9 mouse cellular contexts compared by ENCODE assay signal in the genomic region with DNA sequence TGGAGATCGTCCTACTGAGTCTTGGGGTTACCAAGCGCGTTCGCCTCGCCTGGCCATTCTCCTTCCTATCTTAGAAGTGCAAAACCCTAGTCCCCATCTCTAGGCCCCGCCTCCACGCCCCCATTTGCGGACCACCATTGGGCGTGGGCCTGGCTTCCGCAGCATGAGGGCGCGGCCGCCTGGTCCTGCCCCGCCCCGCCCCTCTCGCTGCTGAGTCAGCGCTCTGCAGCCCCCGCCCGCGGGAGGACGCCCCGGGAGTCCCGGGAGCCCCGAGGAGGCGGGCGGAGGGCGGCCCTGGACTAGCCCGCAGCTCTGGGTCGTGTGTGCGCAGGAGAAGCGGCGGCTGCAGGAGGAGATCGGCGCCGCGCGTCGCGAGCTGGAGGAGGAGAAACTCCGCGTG. TPM values are rescaled to one million over a fixed set of nuclear protein-coding genes. Genes with fewer than 3 reads are reported as not detected.
A peak's percentile ranks its signal among the peaks of the same experiment; 100 is the strongest.
DNase-seq lines count a peak whose midpoint lies in the region; ATAC-seq and TF ChIP-seq lines count a peak whose summit lies in the region.
"Had no signal": no experiment of that assay in that cellular context is flagged by ENCODE, and none has a peak within 500 bp of the region (broad histone marks: within the 10 kb centered on the region; RNA-seq: fewer than 3 reads in every experiment).

No protein-coding gene starts in this region.

- H3K36me3 ChIP-seq in liver, embryonic 13.5 days, result no peaks in the 10 kb centered on the region

- no peak overlapping the region for H3K9ac ChIP-seq in liver, embryonic 13.5 days

- TF ChIP-seq POLR2A in olfactory bulb, adult 2 months (IDR thresholded peaks at IDR 0.05; ENCODE audit: insufficient read depth, low read depth, low read length), result no peak

- intact Hi-C loops in heart, postnatal 14 days (cut with DNase I), result no loop called here

- peak overlapping the region; percentile 62 for H3K4me2 ChIP-seq in liver, embryonic 13.5 days

- peak; percentile 40; the same call in 1 of the 2 replicates for ATAC-seq in liver, embryonic 13.5 days (ENCODE audit: low read depth)

- WGBS in liver, embryonic 13.5 days (ENCODE audit: insufficient replicate concordance), result under 1% methylated on average over 41 of the region's 41 CpGs
- WGBS in olfactory bulb, adult 2 months, result under 1% methylated on average over 41 of the region's 41 CpGs

- H3K9me3 ChIP-seq in liver, embryonic 13.5 days (replicated peaks), result no peaks in the 10 kb centered on the region

- no peak overlapping the region for H3K27ac ChIP-seq in liver, embryonic 13.5 days
- no peak overlapping the region for H3K27ac ChIP-seq in olfactory bulb, adult 2 months (ENCODE audit: insufficient read depth, low read depth, low read length)

- H3K4me1 ChIP-seq in liver, embryonic 13.5 days (replicated peaks), result peaks cover 17% of the 10 kb centered on the region
- H3K4me1 ChIP-seq in olfactory bulb, adult 2 months (ENCODE audit: control insufficient read depth, insufficient read depth, low read length), result peaks cover 10% of the 10 kb centered on the region

- peak overlapping the region; percentile 44 for H3K4me3 ChIP-seq in liver, embryonic 13.5 days (replicated peaks)
- peak overlapping the region; percentile 31 for H3K4me3 ChIP-seq in olfactory bulb, adult 2 months (ENCODE audit: insufficient read depth, low read depth, low read length)
- H3K4me3 ChIP-seq: erythroblast, embryonic 14.5 days had no signal

- no peak for TF ChIP-seq CTCF in olfactory bulb, adult 2 months (IDR thresholded peaks at IDR 0.05; ENCODE audit: insufficient read depth, low read depth, low read length)

- H3K27me3 ChIP-seq in liver, embryonic 13.5 days, result peaks cover 86% of the 10 kb centered on the region

- peak; percentile 54 for DNase-seq in ovary, adult 18-20 months (ENCODE audit: low spot score)
- DNase-seq in ovary, postnatal 10 days (ENCODE audit: low spot score), result no peak
- DNase-seq in embryo, embryonic 10.5 days (ENCODE audit: low spot score), result peak; percentile 85
- peak; percentile 61 to 66 for DNase-seq in heart, postnatal 14 days
- DNase-seq in liver, embryonic 13.5 days, result peak; percentile 27
- DNase-seq in adipocyte (ENCODE audit: low spot score), result no peak
- DNase-seq in frontal cortex, postnatal 25 days (ENCODE audit: low spot score in 2 of 2), result no peak

RNA-seq across cellular contexts. Expression of a gene that starts 4.6 kb away (rescaled TPM):
- under 1 TPM; 0.26 to 0.27 TPM for total RNA-seq in heart, postnatal 14 days (2021)
- polyA plus RNA-seq in liver, embryonic 13.5 days (2015; fragmentation: Nextera tagmentation; extraction: Ambion mirVana), result 0.06 and 0.27 TPM in 2 replicates
- polyA plus RNA-seq in olfactory bulb, adult 2 months (2012; ENCODE audit: insufficient read depth, insufficient read length, low replicate concordance, missing spikeins), result not detected in 2 replicates
- polyA plus RNA-seq: erythroblast, embryonic 14.5 days had no signal

RNA-seq across cellular contexts. Expression of a gene that starts 13.9 kb away (rescaled TPM):
- 1 to 10 TPM; 1.8 to 2.3 TPM for total RNA-seq in heart, postnatal 14 days (2021)
- not detected in 2 replicates for polyA plus RNA-seq in liver, embryonic 13.5 days (2015; fragmentation: Nextera tagmentation; extraction: Ambion mirVana)
- polyA plus RNA-seq in olfactory bulb, adult 2 months (2012; ENCODE audit: insufficient read depth, insufficient read length, low replicate concordance, missing spikeins), result not detected in 2 replicates
- polyA plus RNA-seq: erythroblast, embryonic 14.5 days had no signal

RNA-seq across cellular contexts. Expression of a gene that starts 16.5 kb away (rescaled TPM):
- total RNA-seq in heart, postnatal 14 days (2021), result 1 to 10 TPM; 4.2 to 5.8 TPM
- 0.72 and 1.1 TPM in 2 replicates for polyA plus RNA-seq in liver, embryonic 13.5 days (2015; fragmentation: Nextera tagmentation; extraction: Ambion mirVana)
- not detected in 2 replicates for polyA plus RNA-seq in olfactory bulb, adult 2 months (2012; ENCODE audit: insufficient read depth, insufficient read length, low replicate concordance, missing spikeins)

RNA-seq across cellular contexts. Expression of a gene that starts 18.9 kb away (rescaled TPM):
- not detected for total RNA-seq in heart, postnatal 14 days (2021)
- not detected in 2 replicates for polyA plus RNA-seq in liver, embryonic 13.5 days (2015; fragmentation: Nextera tagmentation; extraction: Ambion mirVana)
- not detected in 2 replicates for polyA plus RNA-seq in olfactory bulb, adult 2 months (2012; ENCODE audit: insufficient read depth, insufficient read length, low replicate concordance, missing spikeins)
- polyA plus RNA-seq: erythroblast, embryonic 14.5 days had no signal

RNA-seq across cellular contexts. Expression of a gene that starts 24.6 kb away (rescaled TPM):
- under 1 TPM; 0.33 to 0.80 TPM for total RNA-seq in heart, postnatal 14 days (2021)
- 0.38 and 0.57 TPM in 2 replicates for polyA plus RNA-seq in liver, embryonic 13.5 days (2015; fragmentation: Nextera tagmentation; extraction: Ambion mirVana)
- not detected in 2 replicates for polyA plus RNA-seq in olfactory bulb, adult 2 months (2012; ENCODE audit: insufficient read depth, insufficient read length, low replicate concordance, missing spikeins)

Comparison
In these comparisons a context has a peak if more than half of its experiments do, and no peak if none do; other contexts are left out.
1. DNase-seq: peak in ovary, adult 18-20 months (single experiment), embryo, embryonic 10.5 days (single experiment), heart, postnatal 14 days (2 of 2) and liver, embryonic 13.5 days (single experiment); none in ovary, postnatal 10 days (single experiment), adipocyte (single experiment) and frontal cortex, postnatal 25 days (0 of 2).